Mouse (Mus musculus) midbrain, embryonic 10.5 days (tissue): ENCODE data around the gene Slc19a2. TPM values are rescaled to one million over a fixed set of nuclear protein-coding genes. Genes with fewer than 3 reads are reported as not detected.

Source experiments
- DNase-seq: peaks from one replicate; pipeline ENCODE4 v3.0.0-alpha.2; 2017; ENCODE audit warnings: low spot score
- H3K27ac ChIP-seq: fragments of 300-500 bp; sonication (generic); replicated peaks from 2 replicates; pipeline ENCODE4 v1.5.1; 2016; ENCODE audit warnings: mild to moderate bottlenecking
- H3K27me3 ChIP-seq: fragments of 300-500 bp; sonication (generic); 2 replicates; pipeline ENCODE4 v1.6.1; 2016; ENCODE audit warnings: low read depth, mild to moderate bottlenecking; ENCODE audit not compliant: poor library complexity, severe bottlenecking
- H3K36me3 ChIP-seq: fragments of 300-500 bp; sonication (generic); 2 replicates; pipeline ENCODE4 v1.6.1; 2016; ENCODE audit warnings: mild to moderate bottlenecking, moderate library complexity
- H3K4me1 ChIP-seq: fragments of 300-500 bp; sonication (generic); 2 replicates; pipeline ENCODE4 v1.6.1; 2016
- H3K4me3 ChIP-seq: fragments of 300-500 bp; sonication (generic); 2 replicates; pipeline ENCODE4 v1.5.1; 2016; ENCODE audit warnings: mild to moderate bottlenecking, moderate library complexity
- H3K9me3 ChIP-seq: fragments of 300-500 bp; sonication (generic); replicated peaks from 2 replicates; pipeline ENCODE4 v1.6.1; 2016; ENCODE audit warnings: mild to moderate bottlenecking
- WGBS: fragments of 180-500 bp; shearing (Covaris S2); methylation state at CpG from one replicate; pipeline ENCODE4 v1.1.7; 2016; 5-methylcytosine and 5-hydroxymethylcytosine counted together
- polyA plus RNA-seq: library from polyadenylated mRNA; unstranded; fragments of >200 nt; fragmentation: Nextera tagmentation; extraction: Ambion mirVana; gene quantifications from 2 replicates; pipeline ENCODE4 v1.2.1, GENCODE M21; 2016

The Slc19a2 gene
- polyA plus RNA-seq, 1 experiment from 2014 or later, result 12.0 TPM

- Histone ChIP-seq H3K36me3 (peaks cover 51% of the 10 kb centered on the region), H3K9me3 (no peaks in the 10 kb centered on the region; the same call in 1 of the 2 replicates), H3K27ac (no peak overlapping the region), H3K4me3 (no peak overlapping the region), H3K27me3 (no peaks in the 10 kb centered on the region), H3K4me1 (no peaks in the 10 kb centered on the region)
- WGBS, result 90% methylated on average over 7 of the region's 7 CpGs
- DNase-seq, result no peak
These were observed 12.7 kb downstream of the Slc19a2 start for GRCm38 (mm10) chr1:164261553-164261952.

- 94% methylated on average over 7 of the region's 7 CpGs for WGBS
- Histone ChIP-seq H3K27ac (no peak overlapping the region), H3K36me3 (0 out of 2 replicates have a peak, but pooled peaks cover 7% of the 10 kb centered on the region)
These were observed 22.1 kb downstream of the Slc19a2 start for GRCm38 (mm10) chr1:164270941-164271340.

DNA sequence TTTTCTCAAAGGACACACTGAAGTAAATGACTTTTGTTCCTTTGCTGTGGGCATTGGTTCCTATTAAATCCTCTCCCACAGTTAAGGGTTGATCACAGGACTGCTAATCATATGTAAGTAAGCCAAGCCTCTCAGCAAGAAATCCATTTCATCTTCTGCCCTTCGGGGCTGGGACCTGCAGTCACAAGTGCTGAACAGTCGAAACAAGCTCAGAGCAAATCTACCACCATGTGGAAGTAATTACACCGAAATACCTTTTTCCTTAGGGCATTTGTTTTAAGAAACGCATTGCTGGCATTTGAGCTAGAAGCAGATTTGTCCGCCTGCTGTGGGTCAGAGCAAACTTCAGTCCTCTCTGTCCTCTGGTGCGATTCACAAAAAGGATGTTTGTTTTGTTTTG is 24.8 kb downstream of the Slc19a2 start:
- H3K27ac ChIP-seq, result no peak overlapping the region
- H3K9me3 ChIP-seq, result no peaks in the 10 kb centered on the region
- no peak overlapping the region for H3K4me3 ChIP-seq
- peaks cover 7% of the 10 kb centered on the region; the same call in 1 of the 2 replicates for H3K4me1 ChIP-seq
- 0 out of 2 replicates have a peak, but pooled peaks cover 5% of the 10 kb centered on the region for H3K27me3 ChIP-seq
- 79% methylated on average over 6 of the region's 6 CpGs for whole genome bisulfite sequencing
- H3K36me3 ChIP-seq, result no peaks in the 10 kb centered on the region
- no peak for DNase-seq

More at GRCm38 (mm10) chr1:164270941-164271340, 22.1 kb downstream of the Slc19a2 start:
- H3K4me3 ChIP-seq, result no peak overlapping the region
- H3K4me1 ChIP-seq, result peaks cover 11% of the 10 kb centered on the region
- H3K9me3 ChIP-seq, result no peaks in the 10 kb centered on the region; the same call in 1 of the 2 replicates
- 0 out of 2 replicates have a peak, but pooled peaks cover 5% of the 10 kb centered on the region for H3K27me3 ChIP-seq
- no peak for DNase-seq

DNA sequence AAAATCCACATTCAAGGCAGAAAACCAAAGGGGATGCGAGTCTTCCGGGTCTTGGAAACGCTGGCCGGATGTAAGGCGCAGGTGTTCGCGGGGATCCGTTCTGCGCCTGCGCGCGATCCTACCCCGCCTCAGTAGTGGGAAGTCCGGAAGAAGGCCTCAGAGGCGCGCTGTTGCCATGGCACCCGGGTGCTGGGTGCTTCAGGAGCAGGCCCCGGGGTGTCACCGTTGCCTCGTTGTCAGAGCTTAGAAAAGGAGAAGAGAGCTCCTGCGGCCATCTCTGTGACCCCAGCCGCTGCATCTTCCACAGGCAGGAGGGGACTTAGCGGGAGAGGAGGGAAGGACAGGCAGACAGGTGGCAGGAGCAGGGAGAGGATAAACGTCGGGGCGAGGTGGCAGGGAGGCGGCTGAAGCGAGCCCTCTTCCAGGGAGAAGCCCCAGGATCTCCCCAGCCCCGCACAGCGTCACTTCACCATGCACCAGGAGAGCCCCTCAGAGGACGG is 26.7 kb downstream of the Slc19a2 start, which contains the start of gene Ccdc181:
Gene Ccdc181 (plus strand): TSS at position 131 of the 500 bp plus-strand sequence.
- Histone ChIP-seq H3K9me3 (no peaks in the 10 kb centered on the region), H3K27ac (peak within 1 kb of the TSS; percentile 88), H3K4me3 (peak within 1 kb of the TSS; percentile 79), H3K4me1 (peaks cover 7% of the 10 kb centered on the region; the same call in 1 of the 2 replicates), H3K36me3 (peaks cover 6% of the 10 kb centered on the region), H3K27me3 (0 out of 2 replicates have a peak, but pooled peaks cover 5% of the 10 kb centered on the region)
- WGBS, result under 1% methylated on average over 31 of the region's 31 CpGs
- peak; percentile 93 for DNase-seq

DNA sequence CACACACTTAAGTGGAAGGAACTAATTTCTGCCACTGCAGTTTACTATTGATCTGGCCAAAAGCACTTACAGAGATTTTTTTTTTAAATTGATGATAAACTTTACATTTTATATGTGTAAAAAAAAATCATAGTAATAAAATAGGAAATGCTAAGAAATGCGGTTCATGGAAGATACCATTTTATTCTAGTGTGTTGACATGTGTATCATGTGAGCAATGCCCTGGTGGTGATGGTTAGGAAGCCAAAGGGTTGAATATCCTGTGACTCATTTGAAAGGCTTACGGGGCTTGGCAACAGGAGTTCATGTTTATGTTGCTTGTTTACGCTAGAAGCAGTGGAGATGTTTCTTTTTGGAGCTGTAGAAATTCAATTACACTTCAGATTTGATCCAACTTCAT is 27.7 kb downstream of the Slc19a2 start:
- Histone ChIP-seq H3K36me3 (peaks cover 11% of the 10 kb centered on the region), H3K27ac (no peak overlapping the region), H3K9me3 (no peaks in the 10 kb centered on the region), H3K27me3 (0 out of 2 replicates have a peak, but pooled peaks cover 3% of the 10 kb centered on the region), H3K4me3 (no peak overlapping the region), H3K4me1 (peaks cover 7% of the 10 kb centered on the region; the same call in 1 of the 2 replicates)
- no peak for DNase-seq
- WGBS, result 94% methylated on average over 3 of the region's 3 CpGs

GRCm38 (mm10) chr1:164279332-164279731 is 30.5 kb downstream of the Slc19a2 start:
- DNase-seq, result no peak

GRCm38 (mm10) chr1:164284007-164284406 is 35.2 kb downstream of the Slc19a2 start:
- 93% methylated on average over 3 of the region's 3 CpGs for WGBS

More at GRCm38 (mm10) chr1:164279332-164279731, 30.5 kb downstream of the Slc19a2 start:
- H3K4me3 ChIP-seq, result no peak overlapping the region
- 77% methylated on average over 4 of the region's 4 CpGs for WGBS
- peaks cover 11% of the 10 kb centered on the region for H3K36me3 ChIP-seq
- H3K27me3 ChIP-seq, result no peaks in the 10 kb centered on the region
- no peak overlapping the region for H3K27ac ChIP-seq
- H3K9me3 ChIP-seq, result no peaks in the 10 kb centered on the region
- H3K4me1 ChIP-seq, result peaks cover 7% of the 10 kb centered on the region; the same call in 1 of the 2 replicates

GRCm38 (mm10) chr1:164287406-164287805 is 38.6 kb downstream of the Slc19a2 start:
- DNase-seq, result no peak
- no peaks in the 10 kb centered on the region for H3K4me1 ChIP-seq
- 57% methylated on average over 15 of the region's 15 CpGs for WGBS
- no peak overlapping the region for H3K4me3 ChIP-seq
- H3K9me3 ChIP-seq, result no peaks in the 10 kb centered on the region
- no peak overlapping the region for H3K27ac ChIP-seq
- peaks cover 24% of the 10 kb centered on the region for H3K36me3 ChIP-seq
- H3K27me3 ChIP-seq, result no peaks in the 10 kb centered on the region

More at GRCm38 (mm10) chr1:164284007-164284406, 35.2 kb downstream of the Slc19a2 start:
- H3K27ac ChIP-seq, result no peak overlapping the region
- H3K36me3 ChIP-seq, result peaks cover 11% of the 10 kb centered on the region
- H3K4me1 ChIP-seq, result no peaks in the 10 kb centered on the region
- no peak overlapping the region for H3K4me3 ChIP-seq
- no peaks in the 10 kb centered on the region for H3K27me3 ChIP-seq
- no peak for DNase-seq
- H3K9me3 ChIP-seq, result no peaks in the 10 kb centered on the region

- no peak overlapping the region for H3K4me3 ChIP-seq
- peaks cover 64% of the 10 kb centered on the region for H3K36me3 ChIP-seq
- H3K27ac ChIP-seq, result no peak overlapping the region
- H3K27me3 ChIP-seq, result no peaks in the 10 kb centered on the region
- no peak for DNase-seq
- no peaks in the 10 kb centered on the region for H3K9me3 ChIP-seq
- H3K4me1 ChIP-seq, result no peaks in the 10 kb centered on the region
- WGBS, result 93% methylated on average over 5 of the region's 5 CpGs
These were observed 43.2 kb downstream of the Slc19a2 start for GRCm38 (mm10) chr1:164292040-164292439.

DNA sequence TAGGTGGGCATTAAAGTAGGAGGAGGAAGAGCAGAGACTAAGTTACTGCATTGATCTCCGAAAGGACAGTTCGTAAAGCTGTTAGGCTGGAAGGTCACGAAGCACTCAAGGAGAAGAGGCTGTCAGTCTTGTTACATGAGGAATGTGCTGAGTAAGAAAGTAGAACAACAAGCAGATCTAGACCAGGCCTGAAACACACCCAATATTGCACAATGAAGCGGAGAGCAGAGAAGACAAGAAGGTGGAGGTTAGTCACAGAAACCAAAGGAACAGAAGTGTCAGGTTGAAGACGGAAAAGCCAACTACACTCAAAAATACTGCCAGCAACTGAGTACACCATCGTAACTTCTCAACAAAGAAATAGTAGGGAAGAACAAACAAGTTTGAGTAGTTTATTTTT is 45.2 kb downstream of the Slc19a2 start:
- no peaks in the 10 kb centered on the region for H3K9me3 ChIP-seq
- DNase-seq, result no peak
- H3K36me3 ChIP-seq, result peaks cover 84% of the 10 kb centered on the region
- 96% methylated on average over 6 of the region's 6 CpGs for WGBS
- H3K27me3 ChIP-seq, result no peaks in the 10 kb centered on the region
- H3K4me1 ChIP-seq, result no peaks in the 10 kb centered on the region
- H3K4me3 ChIP-seq, result no peak overlapping the region
- H3K27ac ChIP-seq, result no peak overlapping the region

DNA sequence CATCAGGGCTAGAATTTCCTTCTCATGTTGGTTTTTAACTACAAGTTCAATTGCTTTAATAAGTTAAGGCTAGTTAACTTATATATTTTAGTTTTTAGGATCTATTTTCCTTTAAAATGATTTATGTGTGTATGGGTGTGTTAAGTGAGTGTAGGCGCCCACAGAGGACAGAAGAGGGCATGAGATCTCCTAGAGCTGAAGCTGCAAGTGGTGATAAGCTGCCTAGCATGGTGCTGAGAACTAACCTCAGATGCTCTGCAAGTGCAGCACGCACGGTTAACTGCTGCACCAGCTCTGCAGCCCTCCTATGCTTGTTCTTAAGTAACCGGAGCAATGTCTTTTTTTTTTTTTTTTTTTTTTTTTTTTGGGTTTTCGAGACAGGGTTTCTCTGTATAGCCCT is 47.6 kb downstream of the Slc19a2 start:
- H3K4me1 ChIP-seq, result no peaks in the 10 kb centered on the region
- no peaks in the 10 kb centered on the region for H3K9me3 ChIP-seq
- peaks cover 93% of the 10 kb centered on the region for H3K36me3 ChIP-seq
- H3K27me3 ChIP-seq, result no peaks in the 10 kb centered on the region
- WGBS, result 94% methylated on average over 4 of the region's 5 CpGs
- DNase-seq, result no peak
- H3K4me3 ChIP-seq, result no peak overlapping the region
- H3K27ac ChIP-seq, result no peak overlapping the region

DNA sequence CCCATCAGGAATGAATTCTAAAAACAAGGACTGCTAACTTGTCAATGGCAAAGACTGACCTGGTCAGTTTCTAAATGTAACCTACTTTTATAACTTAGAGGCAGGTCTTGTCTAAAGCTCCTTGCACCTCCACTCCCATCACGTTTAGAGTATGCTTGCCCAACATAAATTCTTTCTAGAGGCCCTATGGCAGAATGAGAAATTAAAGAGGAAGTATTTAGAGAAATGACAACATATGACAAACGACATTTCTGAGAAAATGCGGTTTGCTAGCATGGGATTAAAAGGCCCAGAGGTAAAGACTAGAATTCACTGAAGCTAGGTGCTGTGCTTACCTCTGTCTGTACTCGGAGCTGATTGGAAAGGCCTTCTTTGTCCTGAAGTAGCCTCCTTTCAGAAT is 53.1 kb downstream of the Slc19a2 start:
- Histone ChIP-seq H3K4me1 (peaks cover 8% of the 10 kb centered on the region), H3K36me3 (peaks cover 69% of the 10 kb centered on the region), H3K4me3 (no peak overlapping the region), H3K27ac (no peak overlapping the region), H3K9me3 (no peaks in the 10 kb centered on the region), H3K27me3 (no peaks in the 10 kb centered on the region)
- 95% methylated on average over 4 of the region's 4 CpGs for WGBS
- no peak for DNase-seq

DNA sequence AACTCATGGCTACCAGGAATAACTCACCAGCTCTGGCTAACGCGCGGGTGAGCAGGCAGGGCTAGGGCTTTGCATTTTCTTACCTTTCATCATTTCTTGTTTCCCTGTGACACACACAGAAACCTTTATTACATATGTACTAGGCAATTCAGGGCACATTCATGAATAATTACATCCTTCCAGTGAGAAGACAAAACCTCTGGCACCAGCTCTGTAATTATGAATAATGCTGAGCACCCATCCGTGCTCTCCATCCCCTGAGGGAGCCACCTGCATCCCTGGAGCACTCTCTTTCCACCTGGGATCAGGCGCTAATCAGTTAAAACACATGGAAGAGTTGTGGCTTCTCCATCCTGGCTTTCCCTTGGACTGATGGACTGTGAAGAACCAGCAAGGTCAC is 55.0 kb downstream of the Slc19a2 start, which contains the start of gene Nme7:
Gene Nme7 (plus strand): TSS at position 301 of the 400 bp plus-strand sequence.
- no peaks in the 10 kb centered on the region for H3K9me3 ChIP-seq
- no peaks in the 10 kb centered on the region for H3K27me3 ChIP-seq
- peaks cover 17% of the 10 kb centered on the region for H3K4me1 ChIP-seq
- H3K27ac ChIP-seq, result no peak within 1 kb of the TSS
- peaks cover 50% of the 10 kb centered on the region for H3K36me3 ChIP-seq
- DNase-seq, result no peak
- WGBS, result 86% methylated on average over 5 of the region's 5 CpGs
- H3K4me3 ChIP-seq, result no peak within 1 kb of the TSS
